Mouse (Mus musculus) mouse embryonic stem cell (cell line): Measurements from ENCODE around the gene Lpgat1.

Source experiments
- in situ Hi-C, 2 experiments: fragments of 300-500 bp; cut with MboI; formaldehyde crosslinking; loops; 1 replicate in 1 of 2; 3 replicates in 1 of 2; pipeline ENCODE4 v1.14.3; 2019 to 2020; ENCODE audit warnings: low sequenced_read_pairs in 2 of 2, low pct_unique_long_range_greater_than_20kb in 1 of 2, mixed read lengths in 1 of 2; ENCODE audit not compliant: unreplicated experiment in 1 of 2

The Lpgat1 gene

GRCm38 (mm10) chr1:191796238-191796896, 78.7 kb downstream of the Lpgat1 start:
- in situ Hi-C loops = no loop called here

- in situ Hi-C loops = loop anchor here (25.0 kb wide), 4 partner anchors 190 to 465 kb away; partner anchors contain the start of genes Dtl (in 1 of the 2), Ints7 (in 1 of the 2) and Tmem206 (in 1 of the 2)
Measured at GRCm38 (mm10) chr1:191802093-191802819, 84.6 kb downstream of the Lpgat1 start.

GRCm38 (mm10) chr1:191802820-191803655, 85.4 kb downstream of the Lpgat1 start:
- in situ Hi-C loops = loop anchor here (25.0 kb wide), 4 partner anchors 191 to 466 kb away; partner anchors contain the start of genes Dtl (in 1 of the 2), Ints7 (in 1 of the 2) and Tmem206 (in 1 of the 2)

- in situ Hi-C loops = loop anchor here (25.0 kb wide), 4 partner anchors 192 to 467 kb away; partner anchors contain the start of genes Dtl (in 1 of the 2), Ints7 (in 1 of the 2) and Tmem206 (in 1 of the 2)
Measured at GRCm38 (mm10) chr1:191804747-191805146, 87.1 kb downstream of the Lpgat1 start.

GRCm38 (mm10) chr1:191805788-191806187, 88.2 kb downstream of the Lpgat1 start:
- in situ Hi-C loops = loop anchor here (25.0 kb wide), 4 partner anchors 193 to 468 kb away; partner anchors contain the start of genes Dtl (in 1 of the 2), Ints7 (in 1 of the 2) and Tmem206 (in 1 of the 2)

DNA sequence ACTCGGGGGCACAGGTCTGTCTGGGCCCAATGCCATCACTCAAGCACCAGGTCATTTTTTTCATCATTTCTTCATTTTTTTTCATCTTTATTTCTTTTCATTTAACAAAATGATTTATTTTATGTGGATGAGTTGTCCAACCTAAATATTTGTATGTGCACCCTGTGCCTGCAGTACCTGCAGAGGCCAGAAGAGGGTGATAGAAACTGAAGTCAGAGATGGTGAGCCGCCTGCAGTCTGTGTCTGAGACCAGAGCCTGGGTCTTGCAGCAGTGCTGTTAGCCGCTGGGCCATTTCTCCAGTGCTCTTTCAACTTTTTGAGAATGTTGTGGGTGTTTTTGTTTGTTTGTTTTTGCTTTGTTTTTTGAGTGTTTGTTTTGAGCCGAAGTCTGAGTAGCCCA, 89.1 kb downstream of the Lpgat1 start:
- in situ Hi-C loops = loop anchor here (25.0 kb wide), 4 partner anchors 194 to 469 kb away; partner anchors contain the start of genes Dtl (in 1 of the 2), Ints7 (in 1 of the 2) and Tmem206 (in 1 of the 2)

DNA sequence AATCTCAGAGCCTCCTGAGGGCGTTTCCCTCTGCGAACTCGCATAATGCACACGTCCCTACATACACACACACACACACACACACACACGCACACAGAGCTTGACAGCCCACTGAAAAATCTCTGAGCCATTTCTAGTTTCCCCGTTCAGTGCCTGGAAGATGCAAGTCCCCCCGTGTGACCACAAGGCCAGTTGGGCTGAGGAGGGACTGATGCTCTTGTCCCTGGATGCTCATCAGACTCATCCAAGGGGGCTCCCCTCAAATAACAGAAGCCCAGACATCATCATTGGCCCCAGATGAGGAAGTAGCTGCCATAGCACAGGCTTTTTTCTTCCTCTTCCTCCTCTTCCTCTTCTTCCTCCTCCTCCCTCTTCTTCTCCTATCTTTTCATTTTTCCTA, 90.3 kb downstream of the Lpgat1 start:
- in situ Hi-C loops = loop anchor here (25.0 kb wide), 4 partner anchors 196 to 471 kb away; partner anchors contain the start of genes Dtl (in 1 of the 2), Ints7 (in 1 of the 2) and Tmem206 (in 1 of the 2)

DNA sequence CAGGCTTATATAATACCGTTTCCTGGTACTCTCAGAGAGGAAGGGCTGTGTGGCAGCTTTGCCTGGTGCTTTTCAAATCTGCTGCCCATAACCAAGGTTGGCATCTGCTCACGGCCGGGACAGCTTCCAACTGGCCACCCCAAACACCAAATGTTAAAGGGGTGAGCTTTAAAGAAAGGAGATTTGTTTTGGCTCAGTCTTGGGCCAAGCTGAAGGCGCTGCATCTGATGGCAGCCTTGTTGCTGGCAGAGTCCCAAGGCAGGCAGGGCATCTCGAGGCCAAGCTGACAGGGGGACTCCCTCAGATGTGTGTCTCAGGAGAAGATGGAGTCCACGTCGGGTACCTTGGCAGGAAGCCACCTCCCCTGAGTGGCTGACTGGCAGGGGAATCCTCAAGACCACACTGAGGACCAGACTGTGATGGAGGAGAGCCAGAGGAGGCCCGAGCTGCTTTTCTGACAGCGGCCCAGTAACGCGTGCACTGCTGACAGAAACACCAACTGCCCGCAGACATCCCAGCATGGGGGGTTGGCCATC, 91.1 kb downstream of the Lpgat1 start:
- in situ Hi-C loops = loop anchor here (25.0 kb wide), 4 partner anchors 196 to 471 kb away; partner anchors contain the start of genes Dtl (in 1 of the 2), Ints7 (in 1 of the 2) and Tmem206 (in 1 of the 2)

- in situ Hi-C loops = loop anchor here (25.0 kb wide), 4 partner anchors 199 to 474 kb away; partner anchors contain the start of genes Dtl (in 1 of the 2), Ints7 (in 1 of the 2) and Tmem206 (in 1 of the 2)
Measured at GRCm38 (mm10) chr1:191811774-191812173, 94.1 kb downstream of the Lpgat1 start.

DNA sequence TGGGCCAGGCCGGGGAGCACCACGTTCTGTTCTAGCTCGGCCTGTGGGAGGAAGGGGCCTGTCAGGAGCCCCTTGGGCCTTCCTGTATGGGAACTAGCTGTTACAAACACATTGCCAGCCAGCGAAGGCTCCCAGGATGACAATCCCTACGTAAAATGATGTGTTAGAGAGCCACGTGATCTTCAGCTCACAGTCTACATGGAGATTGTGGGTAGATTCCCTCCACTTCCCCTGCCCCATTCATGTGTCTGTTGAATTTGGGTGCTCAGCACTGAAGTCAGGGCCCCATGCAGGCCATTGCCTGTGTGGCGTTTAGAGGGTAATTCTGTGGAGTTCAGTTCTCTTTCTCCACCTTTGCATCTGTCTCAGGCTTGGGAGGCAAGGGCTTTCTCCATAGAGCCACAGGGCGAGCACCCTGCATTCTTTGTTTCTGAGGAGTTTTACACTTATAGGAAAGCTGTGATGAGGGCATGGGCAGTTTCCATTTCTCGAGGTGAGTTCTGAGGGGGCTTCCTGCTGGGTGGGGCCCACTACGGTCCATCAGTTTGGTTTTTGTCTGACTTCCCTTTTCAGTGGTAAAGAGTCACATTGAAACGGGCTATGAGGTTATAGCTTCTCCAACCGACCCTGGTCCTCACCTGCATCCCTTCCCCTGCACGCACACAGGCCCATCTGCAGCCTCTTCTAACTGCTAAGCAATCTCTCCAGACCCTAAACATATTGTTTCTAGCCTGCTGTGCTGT, 95.5 kb downstream of the Lpgat1 start:
- in situ Hi-C loops = loop anchor here (25.0 kb wide), 4 partner anchors 201 to 476 kb away; partner anchors contain the start of genes Dtl (in 1 of the 2), Ints7 (in 1 of the 2) and Tmem206 (in 1 of the 2)

GRCm38 (mm10) chr1:191814240-191814639, 96.6 kb downstream of the Lpgat1 start:
- in situ Hi-C loops = loop anchor here (25.0 kb wide), 4 partner anchors 202 to 477 kb away; partner anchors contain the start of genes Dtl (in 1 of the 2), Ints7 (in 1 of the 2) and Tmem206 (in 1 of the 2)

DNA sequence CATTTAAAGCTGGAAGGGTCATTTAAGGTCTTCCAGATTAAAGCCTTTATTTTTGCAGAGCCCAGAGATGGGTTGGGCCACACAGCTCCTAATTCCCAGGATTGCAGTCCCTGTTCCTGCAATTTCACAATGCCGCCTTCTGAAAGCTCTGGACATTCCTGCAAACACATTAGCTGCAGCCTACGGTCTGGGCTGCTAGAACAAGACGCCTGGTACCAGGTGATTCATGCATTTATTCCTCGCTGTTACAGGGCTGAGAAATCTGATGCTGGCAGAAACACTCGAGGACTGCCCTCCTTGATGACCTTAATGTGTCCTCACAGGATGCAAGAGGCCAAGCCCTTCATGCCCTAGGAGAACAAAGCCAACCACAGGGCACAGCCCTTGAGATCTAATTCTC, 97.3 kb downstream of the Lpgat1 start:
- in situ Hi-C loops = loop anchor here (25.0 kb wide), 4 partner anchors 203 to 478 kb away; partner anchors contain the start of genes Dtl (in 1 of the 2), Ints7 (in 1 of the 2) and Tmem206 (in 1 of the 2)

DNA sequence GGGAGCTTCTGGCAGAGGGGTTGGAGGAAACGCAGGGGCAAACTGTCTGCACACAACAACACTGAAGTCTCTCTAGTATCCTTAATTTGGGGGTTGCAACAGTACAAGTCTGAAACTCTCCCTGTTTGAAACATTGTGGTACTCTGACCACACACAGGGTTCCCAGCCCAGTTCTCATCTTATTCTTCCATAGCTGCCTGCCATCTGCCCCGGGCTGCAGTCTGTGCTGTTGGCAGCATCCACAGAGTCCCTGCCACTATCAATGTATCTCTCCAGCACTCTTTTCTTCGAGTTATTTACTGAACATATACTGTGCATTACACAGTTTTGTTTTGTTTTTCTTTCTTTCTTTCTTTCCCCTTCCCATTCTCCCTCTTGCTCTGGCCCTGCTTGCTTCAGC, 99.0 kb downstream of the Lpgat1 start:
- in situ Hi-C loops = loop anchor here (25.0 kb wide), 4 partner anchors 204 to 479 kb away; partner anchors contain the start of genes Dtl (in 1 of the 2), Ints7 (in 1 of the 2) and Tmem206 (in 1 of the 2)

DNA sequence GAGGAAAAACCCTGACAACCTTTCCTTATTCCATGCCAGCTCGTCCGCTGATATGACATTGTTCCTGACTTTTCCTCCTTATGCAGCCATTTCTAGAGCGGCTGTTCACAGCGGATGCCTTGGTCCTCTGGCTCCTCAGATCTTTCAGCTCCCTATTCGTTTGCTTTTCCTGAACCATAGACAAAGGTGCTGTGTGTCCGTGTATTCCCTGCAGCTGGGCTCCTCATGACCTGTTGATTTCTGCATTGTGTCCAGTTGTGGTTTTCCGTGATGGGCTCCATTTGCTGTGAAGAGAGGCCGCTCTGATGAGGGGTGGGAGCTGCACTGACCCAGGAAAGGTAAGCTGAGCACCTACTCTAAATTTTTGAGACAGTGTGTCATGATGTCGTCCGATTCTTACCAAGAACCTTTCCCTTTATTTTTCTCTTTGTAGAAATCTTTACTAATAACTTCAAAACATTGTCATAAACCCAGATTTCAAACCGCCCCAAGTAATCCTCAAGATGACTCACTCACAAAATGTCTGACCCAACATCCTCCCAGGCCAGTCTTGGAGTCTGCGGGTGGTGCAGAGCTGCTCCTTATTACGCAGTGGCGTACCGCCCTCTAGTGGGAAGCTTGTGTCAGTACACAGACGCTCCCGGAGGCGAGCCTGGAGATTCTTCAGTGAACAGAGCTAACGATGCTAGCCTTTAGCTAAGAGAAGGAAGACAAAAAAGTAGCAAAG, 99.9 kb downstream of the Lpgat1 start:
- in situ Hi-C loops = loop anchor here (25.0 kb wide), 4 partner anchors 205 to 480 kb away; partner anchors contain the start of genes Dtl (in 1 of the 2), Ints7 (in 1 of the 2) and Tmem206 (in 1 of the 2)

DNA sequence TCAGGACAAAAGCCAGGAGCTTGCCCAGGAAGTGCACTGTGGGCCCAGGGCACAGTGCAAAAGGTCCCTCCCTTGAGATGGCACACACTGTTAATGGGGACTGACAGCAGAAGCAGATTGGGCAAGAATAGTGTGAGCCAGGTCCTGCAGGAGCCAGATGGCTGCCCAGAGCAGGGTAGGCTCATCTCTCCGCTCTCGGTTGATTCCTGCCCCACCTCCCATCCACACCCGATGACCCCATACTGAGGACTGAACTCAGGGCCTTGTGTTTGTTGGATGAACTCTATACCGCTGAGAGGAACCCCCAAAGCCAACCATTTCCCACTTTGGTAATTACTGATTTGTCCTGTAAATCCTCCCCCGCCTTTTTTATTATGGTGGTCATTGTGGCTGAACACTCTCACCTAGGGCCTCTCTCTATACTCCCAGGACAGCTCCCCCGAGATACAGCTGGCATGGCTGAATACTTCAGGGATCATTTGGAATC, 100.6 kb downstream of the Lpgat1 start:
- in situ Hi-C loops = loop anchor here (25.0 kb wide), 4 partner anchors 206 to 481 kb away; partner anchors contain the start of genes Dtl (in 1 of the 2), Ints7 (in 1 of the 2) and Tmem206 (in 1 of the 2)
